In genomic region chr6:98949703-98950191, GRCm38 (mm10) we compare ENCODE assay signal across 9 mouse cellular contexts.
DNase-seq lines count a peak whose midpoint lies in the region; ATAC-seq lines count a peak whose summit lies in the region.
"Had no signal": no experiment of that assay in that cellular context is flagged by ENCODE, and none has a peak within 500 bp of the region (broad histone marks: within the 10 kb centered on the region; RNA-seq: fewer than 3 reads in every experiment).

No protein-coding gene starts in this region.

- H3K4me2 ChIP-seq in heart, embryonic 16.5 days (ENCODE audit: low read depth, low read length): peak overlapping the region; percentile 19
- no peak overlapping the region for H3K4me2 ChIP-seq in midbrain, embryonic 13.5 days (replicated peaks)

- H3K9me3 ChIP-seq in heart, embryonic 16.5 days (replicated peaks; ENCODE audit: control insufficient read depth, low read length): no peaks in the 10 kb centered on the region
- H3K9me3 ChIP-seq in midbrain, embryonic 13.5 days: no peaks in the 10 kb centered on the region
- H3K9me3 ChIP-seq: megakaryocyte, embryonic 14.5 days had no signal

- H3K4me1 ChIP-seq in heart, embryonic 16.5 days (ENCODE audit: control insufficient read depth, insufficient read depth, low read length): peaks cover 31% of the 10 kb centered on the region
- peaks cover 40% of the 10 kb centered on the region for H3K4me1 ChIP-seq in midbrain, embryonic 13.5 days (replicated peaks)

- peak overlapping the region; percentile 31 for H3K9ac ChIP-seq in heart, embryonic 16.5 days (ENCODE audit: low read length)
- H3K9ac ChIP-seq in midbrain, embryonic 13.5 days (replicated peaks): no peak overlapping the region

- WGBS in heart, embryonic 16.5 days: 22% methylated on average over 6 of the region's 6 CpGs
- 27% methylated on average over 6 of the region's 6 CpGs for whole genome bisulfite sequencing in midbrain, embryonic 13.5 days

- DNase-seq in urinary bladder, adult 18-20 months (ENCODE audit: low spot score in 2 of 2): peak; percentile 39 to 80
- DNase-seq in urinary bladder, postnatal 10 days (ENCODE audit: low spot score): no peak
- peak; percentile 66 for DNase-seq in kidney, postnatal 14 days
- DNase-seq in right cerebral cortex, adult 2 months (ENCODE audit: low spot score in 2 of 2): no peak
- DNase-seq in thymus, adult 18-20 months: no peak
- no peak for DNase-seq in spleen, adult 12 weeks (ENCODE audit: low spot score)

- peak; percentile 74 for ATAC-seq in heart, embryonic 16.5 days (replicated peaks; ENCODE audit: extremely low read depth, insufficient read depth, low FRiP score)
- ATAC-seq in midbrain, embryonic 13.5 days: no peak

- peaks cover 19% of the 10 kb centered on the region for H3K36me3 ChIP-seq in heart, embryonic 16.5 days (ENCODE audit: control insufficient read depth, insufficient read depth)
- H3K36me3 ChIP-seq in midbrain, embryonic 13.5 days: peaks cover 14% of the 10 kb centered on the region

- no peak overlapping the region for H3K4me3 ChIP-seq in heart, embryonic 16.5 days (ENCODE audit: low read length)
- no peak overlapping the region for H3K4me3 ChIP-seq in midbrain, embryonic 13.5 days (replicated peaks)
- H3K4me3 ChIP-seq: megakaryocyte, embryonic 14.5 days had no signal

- peak overlapping the region; percentile 68 for H3K27ac ChIP-seq in heart, embryonic 16.5 days (ENCODE audit: low read length)
- 0 out of 2 replicates have a peak overlapping the region, but pooled peaks have one; percentile 3 for H3K27ac ChIP-seq in midbrain, embryonic 13.5 days

- no peaks in the 10 kb centered on the region for H3K27me3 ChIP-seq in heart, embryonic 16.5 days (ENCODE audit: control insufficient read depth, insufficient read depth, low read length)
- H3K27me3 ChIP-seq in midbrain, embryonic 13.5 days: no peaks in the 10 kb centered on the region
- H3K27me3 ChIP-seq: megakaryocyte, embryonic 14.5 days had no signal

Comparison
In these comparisons a context has a peak if more than half of its experiments do, and no peak if none do; other contexts are left out.
1. DNase-seq: peak in urinary bladder, adult 18-20 months (2 of 2) and kidney, postnatal 14 days (single experiment); none in urinary bladder, postnatal 10 days (single experiment), right cerebral cortex, adult 2 months (0 of 2), thymus, adult 18-20 months (0 of 2) and spleen, adult 12 weeks (single experiment).